Mouse (Mus musculus): ENCODE results near the gene Marco.

DNA sequence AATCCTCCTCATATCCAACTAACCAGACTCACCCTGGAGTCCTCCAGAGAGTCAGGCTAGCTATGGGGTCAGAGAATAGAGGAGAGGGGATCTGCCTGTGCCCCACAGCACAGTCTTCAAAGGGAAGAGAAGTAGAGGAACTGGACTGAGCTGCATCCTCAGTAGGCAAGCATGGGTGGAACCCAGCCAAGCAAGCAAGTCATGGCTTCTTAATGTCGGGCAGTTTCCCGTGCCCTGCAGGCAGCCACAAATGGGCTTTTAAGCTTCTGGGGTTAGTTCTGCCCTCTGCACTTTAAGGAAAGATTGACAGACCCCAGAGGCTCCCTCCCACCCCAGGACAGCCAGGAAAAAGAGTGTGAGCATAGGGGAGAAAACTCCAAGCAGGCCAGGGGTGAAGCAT is 63.2 kb downstream of the Marco start:
- TF ChIP-seq POLR2A (IDR thresholded peaks at IDR 0.05; ENCODE audit: control insufficient read depth, extremely low read depth, insufficient read depth, low read length, poor library complexity), result no peak
- TF ChIP-seq CTCF (IDR thresholded peaks at IDR 0.05; ENCODE audit: borderline replicate concordance, control insufficient read depth, extremely low read depth, insufficient read depth, low read length, poor library complexity), result no peak
